Mouse (Mus musculus): Measurements from ENCODE around the gene Gp1bb.

DNA sequence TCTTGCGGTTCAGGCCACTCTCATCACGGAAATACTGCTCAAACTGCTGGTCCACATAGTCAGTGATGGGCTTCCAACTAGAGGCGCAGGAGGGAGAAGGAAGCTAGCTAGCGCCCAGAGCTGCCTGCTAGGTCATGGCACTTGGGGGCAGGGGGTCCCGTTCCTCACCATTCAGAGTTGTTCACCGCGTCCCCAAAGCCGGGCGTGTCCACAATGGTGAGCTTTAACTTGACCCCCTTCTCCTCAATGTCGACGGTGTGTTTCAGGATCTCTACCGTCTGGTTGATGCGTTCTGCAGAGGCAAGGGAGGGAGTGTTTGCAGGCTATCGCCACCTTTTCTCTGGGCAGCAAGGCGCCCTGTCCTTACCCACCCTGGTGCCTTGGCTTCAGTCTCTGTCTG, 2.4 kb upstream of the Gp1bb start:
- TF ChIP-seq CTCF (IDR thresholded peaks at IDR 0.05) (no peak), EP300 (IDR thresholded peaks at IDR 0.05) (no peak)
